Mouse (Mus musculus) MEL (cell line): Measurements from ENCODE around the gene Gm20388.
A peak's percentile ranks its signal among the peaks of the same experiment; 100 is the strongest.

Source experiments
- CHD2 ChIP-seq: IDR thresholded peaks from 2 replicates; pipeline ENCODE4 v1.6.1; 2011; ENCODE audit warnings: low read length, improper control_type of control experiment
- GATA1 ChIP-seq: IDR thresholded peaks from 2 replicates; pipeline ENCODE4 v1.6.1; 2011; ENCODE audit warnings: low read depth, low read length, improper control_type of control experiment
- MEF2A ChIP-seq: IDR thresholded peaks from 2 replicates; pipeline ENCODE4 v1.6.1; 2014; ENCODE audit warnings: low read depth, mild to moderate bottlenecking, inconsistent platforms, low read length, improper control_type of control experiment; ENCODE audit not compliant: poor library complexity, insufficient replicate concordance, severe bottlenecking; ENCODE audit errors: extremely low read depth
- POLR2A ChIP-seq, 2 experiments: IDR thresholded peaks; 2 replicates each; pipeline ENCODE4 v1.6.1; 2011 to 2012; ENCODE audit warnings: low read length in 2 of 2, mild to moderate bottlenecking in 2 of 2, control low read depth in 1 of 2, improper control_type of control experiment in 1 of 2, low read depth in 1 of 2, moderate library complexity in 1 of 2; ENCODE audit not compliant: control insufficient read depth in 1 of 2, insufficient read depth in 1 of 2, poor library complexity in 1 of 2
- TBP ChIP-seq: IDR thresholded peaks from 2 replicates; pipeline ENCODE4 v1.8.0; 2011; ENCODE audit warnings: low read depth, low read length, improper control_type of control experiment
- USF1 ChIP-seq: IDR thresholded peaks from 2 replicates; pipeline ENCODE4 v1.6.1; 2014; ENCODE audit warnings: low read depth, mild to moderate bottlenecking, inconsistent platforms, low read length, improper control_type of control experiment, moderate library complexity

DNA sequence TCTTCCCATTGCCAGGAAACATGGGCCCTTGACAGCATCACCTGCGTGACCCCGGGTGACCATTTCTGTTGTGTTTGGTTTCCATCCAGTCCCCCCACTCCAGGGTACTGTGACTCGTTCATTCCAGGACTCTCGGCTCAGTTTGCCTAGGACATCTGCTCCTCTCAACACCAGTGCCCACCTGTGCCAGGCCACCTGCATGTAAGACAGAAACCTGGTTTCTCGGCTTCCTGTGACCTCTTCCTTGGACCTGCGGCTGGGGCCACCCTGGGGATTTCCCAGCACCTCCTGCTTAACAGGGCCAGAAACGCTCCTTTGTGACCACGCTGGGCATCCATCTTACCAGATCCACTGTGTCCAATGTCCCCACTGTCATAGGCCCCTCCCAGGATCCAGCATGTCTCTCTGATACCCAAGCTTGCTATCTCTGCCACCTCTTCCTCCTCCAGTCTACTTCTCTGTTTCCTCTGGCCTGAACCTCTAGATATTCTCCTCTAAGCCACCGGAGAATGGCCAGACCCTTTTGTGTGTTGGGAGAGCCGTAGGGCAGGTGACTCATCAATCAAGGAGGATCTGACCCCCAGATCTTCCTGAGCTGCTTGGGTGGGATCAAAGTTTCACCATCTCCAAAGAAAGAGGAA lies 2807.3 kb downstream of the Gm20388 start:
- TF ChIP-seq TBP: no peak
- TF ChIP-seq GATA1: peak; percentile 77
- no peak for TF ChIP-seq CHD2
- TF ChIP-seq POLR2A (IDR thresholded peaks at IDR 0.05; ENCODE audit: control insufficient read depth in 1 of 2, insufficient read depth in 1 of 2, low read depth in 1 of 2, low read length in 2 of 2, poor library complexity in 1 of 2): peak in 1 of 2 experiments; percentile 42; a peak in 1 of 4 replicates
- TF ChIP-seq MEF2A: no peak
- TF ChIP-seq USF1: peak; percentile 31; the same call in 1 of the 2 replicates
